Mouse (Mus musculus) midbrain, postnatal 0 days (tissue): ENCODE measurements around the gene Eva1b. TPM values are rescaled to one million over a fixed set of nuclear protein-coding genes. Genes with fewer than 3 reads are reported as not detected.
"Not testable (repeated sequence)": the region's sequence is repeated elsewhere in the genome, so short reads cannot be mapped to it uniquely, and the experiment has no call there.

Source experiments
- ATAC-seq: fragments of 200-750 bp; cut with Nextera tagmentation; 2 replicates; pipeline ENCODE4 v1.8.0; 2017; ENCODE audit warnings: moderate number of reproducible peaks, mild to moderate bottlenecking, moderate TSS enrichment, moderate library complexity; ENCODE audit not compliant: low FRiP score
- DNase-seq: peaks from one replicate; pipeline ENCODE4 v3.0.0-alpha.2; 2015; ENCODE audit warnings: low spot score
- H3K27ac ChIP-seq: fragments of 300-500 bp; sonication (generic); 2 replicates; pipeline ENCODE4 v1.5.1; 2014; ENCODE audit warnings: low read depth, mild to moderate bottlenecking, low read length, mixed read lengths
- H3K27me3 ChIP-seq: fragments of 300-500 bp; sonication (generic); 2 replicates; pipeline ENCODE4 v1.6.1; 2014; ENCODE audit warnings: low read length, control low read depth, mixed read lengths; ENCODE audit not compliant: insufficient read depth
- H3K36me3 ChIP-seq: fragments of 300-500 bp; sonication (generic); 2 replicates; pipeline ENCODE4 v1.6.1; 2014; ENCODE audit warnings: low read length, control low read depth, mixed read lengths; ENCODE audit not compliant: insufficient read depth
- H3K4me1 ChIP-seq: fragments of 300-500 bp; sonication (generic); 2 replicates; pipeline ENCODE4 v1.6.1; 2014; ENCODE audit warnings: mild to moderate bottlenecking, control low read depth, antibody characterized with exemption, low read length, mixed read lengths; ENCODE audit not compliant: insufficient read depth
- H3K4me2 ChIP-seq: fragments of 300-500 bp; sonication (generic); 2 replicates; pipeline ENCODE4 v1.6.1; 2014; ENCODE audit warnings: low read depth, mild to moderate bottlenecking, low read length, mixed read lengths; ENCODE audit not compliant: poor library complexity, severe bottlenecking
- H3K4me3 ChIP-seq: fragments of 300-500 bp; sonication (generic); 2 replicates; pipeline ENCODE4 v1.5.1; 2014; ENCODE audit warnings: low read depth, mild to moderate bottlenecking, low read length, moderate library complexity
- H3K9ac ChIP-seq: fragments of 300-500 bp; sonication (generic); replicated peaks from 2 replicates; pipeline ENCODE4 v1.6.1; 2014; ENCODE audit warnings: mild to moderate bottlenecking, low read length, moderate library complexity, mixed read lengths; ENCODE audit not compliant: poor library complexity, severe bottlenecking
- H3K9me3 ChIP-seq: fragments of 300-500 bp; sonication (generic); 2 replicates; pipeline ENCODE4 v1.6.1; 2016; ENCODE audit warnings: low read length, control low read depth
- CTCF ChIP-seq: IDR thresholded peaks from 2 replicates; pipeline ENCODE4 v1.5.1; 2016; ENCODE audit warnings: antibody characterized with exemption, mild to moderate bottlenecking
- WGBS: fragments of 180-500 bp; shearing (Covaris S2); extraction: QIAGEN DNeasy Blood & Tissue Kit; methylation state at CpG from one replicate; pipeline ENCODE4 v1.1.7; 2014; 5-methylcytosine and 5-hydroxymethylcytosine counted together
- polyA plus RNA-seq: library from polyadenylated mRNA; unstranded; fragments of >200 nt; fragmentation: Nextera tagmentation; extraction: Ambion mirVana; gene quantifications from 2 replicates; pipeline ENCODE4 v1.2.1, GENCODE M21; 2015
- total RNA-seq: library from RNA; depleted of rRNA; stranded (reverse); fragments of >200 nt; gene quantifications from 2 replicates; pipeline ENCODE4 v1.2.3, GENCODE M21; 2014

The Eva1b gene
- total and polyA plus RNA-seq, 2 experiments from 2014 or later: 9.1 to 12.3 TPM

GRCm38 (mm10) chr4:126161986-126162385 is 14.4 kb downstream of the Eva1b start:
- no peak for TF ChIP-seq CTCF
- H3K4me3 ChIP-seq: peak overlapping the region; percentile 52
- no peaks in the 10 kb centered on the region for H3K9me3 ChIP-seq
- H3K4me2 ChIP-seq: peak overlapping the region; percentile 95
- DNase-seq: no peak
- H3K9ac ChIP-seq: no peak overlapping the region
- H3K4me1 ChIP-seq: peaks cover 9% of the 10 kb centered on the region
- peaks cover 12% of the 10 kb centered on the region for H3K36me3 ChIP-seq
- 80% methylated on average over 9 of the region's 9 CpGs for WGBS
- no peak overlapping the region for H3K27ac ChIP-seq
- ATAC-seq: no peak
- no peaks in the 10 kb centered on the region for H3K27me3 ChIP-seq

GRCm38 (mm10) chr4:126162544-126163066 is 15.1 kb downstream of the Eva1b start:
- Histone ChIP-seq H3K4me2 (peak overlapping the region; percentile 95), H3K9ac (peak overlapping the region; percentile 77), H3K27me3 (no peaks in the 10 kb centered on the region), H3K27ac (no peak overlapping the region), H3K36me3 (peaks cover 13% of the 10 kb centered on the region), H3K4me3 (peak overlapping the region; percentile 52), H3K9me3 (no peaks in the 10 kb centered on the region), H3K4me1 (peaks cover 9% of the 10 kb centered on the region)
- ATAC-seq: peak; percentile 89
- WGBS: under 1% methylated on average over 44 of the region's 44 CpGs
- no peak for TF ChIP-seq CTCF
- peak; percentile 83 for DNase-seq

GRCm38 (mm10) chr4:126163067-126163659 is 15.6 kb downstream of the Eva1b start, which contains the start of gene Sh3d21:
TSS of gene Sh3d21 (minus strand) at chr4:126163491.
- H3K27ac ChIP-seq: no peak within 1 kb of the TSS
- 8% methylated on average over 22 of the region's 22 CpGs for WGBS
- TF ChIP-seq CTCF: no peak
- H3K4me1 ChIP-seq: peaks cover 9% of the 10 kb centered on the region
- H3K9ac ChIP-seq: peak within 1 kb of the TSS; percentile 77
- H3K36me3 ChIP-seq: peaks cover 13% of the 10 kb centered on the region
- ATAC-seq (peak; percentile 32), DNase-seq (no peak)
- peak within 1 kb of the TSS; percentile 52 for H3K4me3 ChIP-seq
- no peaks in the 10 kb centered on the region for H3K9me3 ChIP-seq
- peak within 1 kb of the TSS; percentile 95 for H3K4me2 ChIP-seq
- H3K27me3 ChIP-seq: no peaks in the 10 kb centered on the region

GRCm38 (mm10) chr4:126163685-126164084 is 16.1 kb downstream of the Eva1b start:
- Histone ChIP-seq H3K36me3 (peaks cover 13% of the 10 kb centered on the region), H3K9ac (0 out of 2 replicates have a peak overlapping the region, but pooled peaks have one; percentile 77), H3K4me2 (no peak overlapping the region), H3K27ac (no peak overlapping the region), H3K9me3 (no peaks in the 10 kb centered on the region), H3K4me3 (no peak overlapping the region), H3K4me1 (peaks cover 9% of the 10 kb centered on the region), H3K27me3 (no peaks in the 10 kb centered on the region)
- WGBS: 66% methylated on average over 4 of the region's 4 CpGs
- no peak for TF ChIP-seq CTCF
- no peak for DNase-seq
- ATAC-seq: no peak

- 75% methylated on average over 8 of the region's 10 CpGs for whole genome bisulfite sequencing
- DNase-seq, H3K4me1 ChIP-seq, H3K27ac ChIP-seq, H3K4me2 ChIP-seq, H3K4me3 ChIP-seq, H3K27me3 ChIP-seq, H3K9me3 ChIP-seq, ATAC-seq, H3K9ac ChIP-seq: not testable (repeated sequence)
- peaks cover 20% of the 10 kb centered on the region for H3K36me3 ChIP-seq
Observed at GRCm38 (mm10) chr4:126165092-126165491, 17.5 kb downstream of the Eva1b start.

GRCm38 (mm10) chr4:126166084-126166483 is 18.5 kb downstream of the Eva1b start:
- Histone ChIP-seq H3K27me3 (no peaks in the 10 kb centered on the region), H3K4me1 (peaks cover 9% of the 10 kb centered on the region), H3K36me3 (peaks cover 27% of the 10 kb centered on the region), H3K9me3 (no peaks in the 10 kb centered on the region), H3K9ac (no peak overlapping the region), H3K27ac (no peak overlapping the region), H3K4me3 (no peak overlapping the region), H3K4me2 (no peak overlapping the region)
- DNase-seq: no peak
- 84% methylated on average over 3 of the region's 3 CpGs for WGBS
- no peak for ATAC-seq
- no peak for TF ChIP-seq CTCF
